Mouse (Mus musculus) left cerebral cortex, postnatal 25 days (tissue): Measurements from ENCODE around the gene Igf2bp2. TPM values are rescaled to one million over a fixed set of nuclear protein-coding genes. Genes with fewer than 3 reads are reported as not detected.

Experiments
- DNase-seq, 2 experiments: peaks; one replicate each; pipeline ENCODE4 v3.0.0; 2022; ENCODE audit warnings: low spot score in 2 of 2, mixed read lengths in 1 of 2
- intact Hi-C: fragments of 180-260 bp; cut with DNase I; formaldehyde crosslinking; loops from one replicate; pipeline ENCODE4 v1.15.1; 2025
- total RNA-seq, 2 experiments: library from RNA; stranded (reverse); gene quantifications; 2 replicates each; pipeline ENCODE4 v1.2.3; 2021

The Igf2bp2 gene
- total RNA-seq, 2 experiments from 2014 or later = 1.9 to 2.0 TPM

- intact Hi-C loops = no loop called here
- DNase-seq = no peak
Observed at GRCm38 (mm10) chr16:22110036-22110435, 53.1 kb downstream of the Igf2bp2 start.

- no peak for DNase-seq
- intact Hi-C loops = loop anchor here (10.0 kb wide), 2 partner anchors 176 to 486 kb away; no protein-coding TSS in a partner anchor
Observed at GRCm38 (mm10) chr16:22109159-22109558, 53.9 kb downstream of the Igf2bp2 start.

GRCm38 (mm10) chr16:22107897-22108516 lies 55.1 kb downstream of the Igf2bp2 start:
- intact Hi-C loops = loop anchor here (10.0 kb wide), 2 partner anchors 177 to 487 kb away; no protein-coding TSS in a partner anchor
- peak; percentile 18 to 40 for DNase-seq

- intact Hi-C loops = loop anchor here (10.0 kb wide), 2 partner anchors 179 to 489 kb away; no protein-coding TSS in a partner anchor
- no peak for DNase-seq
Observed at GRCm38 (mm10) chr16:22106012-22106584, 57.0 kb downstream of the Igf2bp2 start.

- no peak for DNase-seq
- intact Hi-C loops = loop anchor here (10.0 kb wide), 2 partner anchors 185 to 495 kb away; no protein-coding TSS in a partner anchor
Observed at GRCm38 (mm10) chr16:22100067-22100466, 63.0 kb downstream of the Igf2bp2 start.

GRCm38 (mm10) chr16:22097659-22098058 lies 65.4 kb downstream of the Igf2bp2 start:
- intact Hi-C loops = no loop called here

GRCm38 (mm10) chr16:22095751-22096150 lies 67.3 kb downstream of the Igf2bp2 start:
- intact Hi-C loops = no loop called here
- no peak for DNase-seq

More at GRCm38 (mm10) chr16:22097659-22098058, 65.4 kb downstream of the Igf2bp2 start:
- DNase-seq = no peak

GRCm38 (mm10) chr16:22091255-22091783 lies 71.8 kb downstream of the Igf2bp2 start:
- intact Hi-C loops = no loop called here
- no peak for DNase-seq

- no peak for DNase-seq
- intact Hi-C loops = no loop called here
Observed at GRCm38 (mm10) chr16:22085411-22085810, 77.7 kb downstream of the Igf2bp2 start.

- intact Hi-C loops = no loop called here
- no peak for DNase-seq
Observed at GRCm38 (mm10) chr16:22080125-22080710, 82.9 kb downstream of the Igf2bp2 start.

GRCm38 (mm10) chr16:22076620-22076941 lies 86.5 kb downstream of the Igf2bp2 start:
- intact Hi-C loops = no loop called here
- DNase-seq = no peak

- intact Hi-C loops = no loop called here
- DNase-seq = no peak
Observed at GRCm38 (mm10) chr16:22075829-22076619, 87.1 kb downstream of the Igf2bp2 start.

GRCm38 (mm10) chr16:22075067-22075466 lies 88.0 kb downstream of the Igf2bp2 start:
- DNase-seq = no peak
- intact Hi-C loops = no loop called here

GRCm38 (mm10) chr16:22071361-22071760 lies 91.7 kb downstream of the Igf2bp2 start:
- no peak for DNase-seq
- intact Hi-C loops = no loop called here

GRCm38 (mm10) chr16:22067406-22067805 lies 95.7 kb downstream of the Igf2bp2 start:
- DNase-seq = no peak
- intact Hi-C loops = no loop called here

GRCm38 (mm10) chr16:22065536-22065935 lies 97.6 kb downstream of the Igf2bp2 start:
- DNase-seq = no peak
- intact Hi-C loops = no loop called here

- no peak for DNase-seq
- intact Hi-C loops = no loop called here
Observed at GRCm38 (mm10) chr16:22062284-22062683, 100.8 kb downstream of the Igf2bp2 start.

- intact Hi-C loops = no loop called here
- no peak for DNase-seq
Observed at GRCm38 (mm10) chr16:22061555-22062160, 101.4 kb downstream of the Igf2bp2 start.

- no peak for DNase-seq
- intact Hi-C loops = no loop called here
Observed at GRCm38 (mm10) chr16:22060416-22060815, 102.7 kb downstream of the Igf2bp2 start.

- intact Hi-C loops = no loop called here
- DNase-seq = no peak
Observed at GRCm38 (mm10) chr16:22058871-22059270, 104.2 kb downstream of the Igf2bp2 start.
